Mouse (Mus musculus) midbrain, embryonic 15.5 days (tissue): ENCODE data around the gene Sec14l2. TPM values are rescaled to one million over a fixed set of nuclear protein-coding genes. Genes with fewer than 3 reads are reported as not detected.
A peak's percentile ranks its signal among the peaks of the same experiment; 100 is the strongest.

Experiments
- ATAC-seq: fragments of 200-750 bp; cut with Nextera tagmentation; replicated peaks from 2 replicates; pipeline ENCODE4 v1.8.0; 2017; ENCODE audit warnings: moderate TSS enrichment
- H3K27ac ChIP-seq: fragments of 300-500 bp; sonication (generic); 2 replicates; pipeline ENCODE4 v1.5.1; 2015; ENCODE audit warnings: mild to moderate bottlenecking, inconsistent platforms
- H3K27me3 ChIP-seq: fragments of 300-500 bp; sonication (generic); replicated peaks from 2 replicates; pipeline ENCODE4 v1.6.1; 2015; ENCODE audit warnings: inconsistent platforms
- H3K36me3 ChIP-seq: fragments of 300-500 bp; sonication (generic); replicated peaks from 2 replicates; pipeline ENCODE4 v1.6.1; 2015; ENCODE audit warnings: inconsistent platforms
- H3K4me1 ChIP-seq: fragments of 300-500 bp; sonication (generic); 2 replicates; pipeline ENCODE4 v1.6.1; 2015; ENCODE audit warnings: inconsistent platforms
- H3K4me2 ChIP-seq: fragments of 300-500 bp; sonication (generic); 2 replicates; pipeline ENCODE4 v1.6.1; 2015; ENCODE audit warnings: inconsistent platforms, mild to moderate bottlenecking, moderate library complexity
- H3K4me3 ChIP-seq: fragments of 300-500 bp; sonication (generic); 2 replicates; pipeline ENCODE4 v1.5.1; 2015; ENCODE audit warnings: mild to moderate bottlenecking, inconsistent platforms
- H3K9ac ChIP-seq: fragments of 300-500 bp; sonication (generic); 2 replicates; pipeline ENCODE4 v1.6.1; 2015; ENCODE audit warnings: mild to moderate bottlenecking, inconsistent platforms
- H3K9me3 ChIP-seq: fragments of 300-500 bp; sonication (generic); 2 replicates; pipeline ENCODE4 v1.6.1; 2016; ENCODE audit warnings: inconsistent platforms
- WGBS: fragments of 180-500 bp; shearing (Covaris S2); methylation state at CpG from one replicate; pipeline ENCODE4 v1.1.7; 2015; ENCODE audit warnings: mixed read lengths; 5-methylcytosine and 5-hydroxymethylcytosine counted together
- polyA plus RNA-seq: library from polyadenylated mRNA; unstranded; fragments of >200 nt; fragmentation: Nextera tagmentation; extraction: Ambion mirVana; gene quantifications from 2 replicates; pipeline ENCODE4 v1.2.1, GENCODE M21; 2015

The Sec14l2 gene
- polyA plus RNA-seq, 1 experiment from 2014 or later = 4.0 TPM

DNA sequence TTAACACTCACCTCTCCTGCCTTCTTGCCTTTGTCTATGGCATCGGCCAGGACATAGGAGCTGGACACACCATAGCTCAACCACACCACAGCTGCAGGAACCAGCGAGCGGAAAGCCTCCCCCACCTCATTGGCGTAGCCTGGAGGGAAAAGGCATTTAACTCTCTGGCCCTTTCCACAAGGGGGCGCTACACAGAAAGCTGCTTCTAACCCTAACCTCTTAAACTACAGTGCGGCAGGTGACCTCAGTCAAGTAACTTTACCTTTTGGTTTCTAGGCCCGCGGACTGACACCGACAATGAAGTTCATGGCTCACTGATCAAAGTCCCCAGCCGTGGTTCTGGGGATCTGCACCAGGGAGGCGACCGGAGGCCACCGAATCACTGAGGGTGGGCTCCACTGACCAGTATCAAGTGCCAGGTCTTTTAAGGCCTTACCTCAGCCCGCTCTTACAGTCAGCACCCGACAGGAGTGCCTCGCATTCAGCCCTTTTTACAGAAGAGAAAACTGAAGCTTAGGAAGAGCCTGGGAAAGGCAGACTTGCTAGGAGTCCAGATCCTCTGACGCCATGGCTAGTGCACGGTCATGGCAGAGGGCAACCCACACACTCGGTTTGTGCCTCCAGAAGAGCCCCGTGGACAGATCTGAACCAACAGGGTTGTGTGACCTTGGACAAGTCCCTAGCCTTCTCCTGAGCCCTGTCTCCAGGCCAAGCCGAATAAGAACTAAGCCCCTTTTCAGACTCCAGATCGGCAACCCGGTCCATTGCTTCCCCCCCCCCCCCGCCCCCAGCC, 28.6 kb downstream of the Sec14l2 start:
- Histone ChIP-seq H3K4me2 (peak overlapping the region; percentile 84), H3K4me1 (peaks cover 32% of the 10 kb centered on the region), H3K36me3 (no peaks in the 10 kb centered on the region), H3K27me3 (no peaks in the 10 kb centered on the region), H3K9ac (peak overlapping the region; percentile 51), H3K4me3 (peak overlapping the region; percentile 56), H3K9me3 (no peaks in the 10 kb centered on the region; the same call in 1 of the 2 replicates), H3K27ac (peak overlapping the region; percentile 89)
- WGBS = 4% methylated on average over 23 of the region's 24 CpGs
- ATAC-seq = no peak

DNA sequence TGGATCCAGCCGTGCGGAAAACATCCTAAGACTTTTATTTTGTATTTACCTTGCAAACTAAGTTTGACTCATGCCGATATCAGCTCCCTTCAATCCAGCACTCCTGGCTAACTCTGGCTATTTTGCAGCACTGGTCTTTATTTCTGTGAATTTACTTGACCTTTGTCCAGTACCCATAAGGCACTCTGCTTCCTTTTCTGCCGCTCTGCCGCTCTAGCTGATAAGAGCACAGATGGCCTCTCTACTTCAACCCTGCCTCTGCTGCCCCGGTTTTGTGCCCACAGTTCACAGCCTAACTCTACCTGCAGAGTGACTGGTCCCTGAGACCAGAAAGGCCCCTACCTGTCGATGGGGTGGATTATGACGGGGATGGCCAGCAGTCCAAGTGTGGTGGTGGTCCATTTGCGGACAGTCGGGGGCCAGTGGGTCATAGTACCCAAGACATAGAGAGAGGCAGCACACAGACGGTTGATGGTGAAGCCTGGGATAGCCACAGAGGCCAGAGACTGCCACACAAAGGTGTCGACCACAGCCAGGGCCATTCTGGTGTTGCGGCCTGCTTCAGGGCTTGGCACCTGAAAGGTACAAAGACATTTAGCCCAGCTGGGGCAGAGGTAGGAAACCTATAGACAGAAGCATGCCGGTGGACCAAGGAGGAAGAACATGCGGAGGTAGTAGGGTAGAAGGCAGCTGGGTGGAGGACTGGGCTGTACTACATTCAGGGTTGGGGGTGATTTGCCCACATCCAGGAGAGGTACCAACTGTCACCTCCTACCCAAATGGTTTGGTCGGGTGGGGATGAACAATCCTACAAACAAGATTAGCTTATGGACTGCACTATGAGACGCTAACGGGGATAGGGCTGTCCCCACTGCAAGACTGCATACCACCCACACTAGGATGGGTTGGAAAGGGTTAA, 29.5 kb downstream of the Sec14l2 start:
- no peak overlapping the region for H3K4me3 ChIP-seq
- 86% methylated on average over 18 of the region's 18 CpGs for WGBS
- no peak overlapping the region for H3K9ac ChIP-seq
- H3K27ac ChIP-seq = no peak overlapping the region
- H3K4me1 ChIP-seq = peaks cover 32% of the 10 kb centered on the region
- peak overlapping the region; percentile 84 for H3K4me2 ChIP-seq
- H3K36me3 ChIP-seq = no peaks in the 10 kb centered on the region
- no peaks in the 10 kb centered on the region for H3K27me3 ChIP-seq
- no peaks in the 10 kb centered on the region; the same call in 1 of the 2 replicates for H3K9me3 ChIP-seq
- no peak for ATAC-seq

DNA sequence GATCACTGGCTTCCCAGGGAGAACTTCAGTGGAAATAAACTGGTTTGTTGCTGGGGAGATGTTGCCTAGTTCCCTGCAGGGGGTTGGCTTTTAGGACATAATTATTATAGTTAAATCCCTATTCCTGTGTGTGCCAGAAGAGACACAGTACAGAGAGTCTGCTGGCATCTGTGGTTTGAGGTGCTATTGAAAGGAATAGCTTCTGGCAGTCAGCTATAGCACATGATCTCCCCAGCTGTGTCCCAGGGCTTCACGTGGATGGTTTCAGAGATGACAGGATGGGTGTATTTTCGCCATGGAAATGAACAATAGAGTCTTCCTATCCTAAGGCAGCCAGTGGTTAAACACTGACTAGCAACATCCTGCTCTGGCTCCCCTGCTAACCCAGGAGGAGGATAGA, 35.9 kb downstream of the Sec14l2 start:
- no peak for ATAC-seq
- H3K4me3 ChIP-seq = no peak overlapping the region
- no peaks in the 10 kb centered on the region; the same call in 1 of the 2 replicates for H3K9me3 ChIP-seq
- H3K4me1 ChIP-seq = 0 out of 2 replicates have a peak, but pooled peaks cover 2% of the 10 kb centered on the region
- H3K27ac ChIP-seq = no peak overlapping the region
- H3K9ac ChIP-seq = no peak overlapping the region
- H3K36me3 ChIP-seq = no peaks in the 10 kb centered on the region
- H3K27me3 ChIP-seq = no peaks in the 10 kb centered on the region
- WGBS = 47% methylated on average over 2 of the region's 2 CpGs
- no peak overlapping the region for H3K4me2 ChIP-seq

DNA sequence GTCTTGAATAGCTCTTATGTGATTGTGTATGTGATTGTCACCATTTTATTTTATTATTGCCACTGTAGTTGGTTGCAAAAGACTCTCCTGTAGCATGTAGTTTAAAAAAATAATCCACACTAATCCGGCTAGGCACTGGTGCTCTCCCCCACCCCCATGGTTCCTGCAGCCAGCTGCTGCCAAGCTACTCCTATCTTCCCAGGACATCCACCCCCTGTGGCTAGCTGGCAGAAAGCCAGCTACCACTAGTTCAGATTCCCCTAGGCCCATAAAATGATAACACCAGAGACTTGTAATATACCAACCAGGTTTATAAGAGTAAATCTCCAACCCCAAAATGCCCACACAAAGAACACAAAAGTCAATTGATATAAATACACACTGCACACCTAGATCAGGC, 37.0 kb downstream of the Sec14l2 start:
- Histone ChIP-seq H3K27me3 (no peaks in the 10 kb centered on the region), H3K4me3 (no peak overlapping the region), H3K9ac (no peak overlapping the region), H3K36me3 (no peaks in the 10 kb centered on the region), H3K4me2 (no peak overlapping the region), H3K9me3 (no peaks in the 10 kb centered on the region; the same call in 1 of the 2 replicates), H3K27ac (no peak overlapping the region), H3K4me1 (0 out of 2 replicates have a peak, but pooled peaks cover 2% of the 10 kb centered on the region)
- ATAC-seq = no peak
- WGBS = 19% methylated on average over 1 of the region's 1 CpGs

DNA sequence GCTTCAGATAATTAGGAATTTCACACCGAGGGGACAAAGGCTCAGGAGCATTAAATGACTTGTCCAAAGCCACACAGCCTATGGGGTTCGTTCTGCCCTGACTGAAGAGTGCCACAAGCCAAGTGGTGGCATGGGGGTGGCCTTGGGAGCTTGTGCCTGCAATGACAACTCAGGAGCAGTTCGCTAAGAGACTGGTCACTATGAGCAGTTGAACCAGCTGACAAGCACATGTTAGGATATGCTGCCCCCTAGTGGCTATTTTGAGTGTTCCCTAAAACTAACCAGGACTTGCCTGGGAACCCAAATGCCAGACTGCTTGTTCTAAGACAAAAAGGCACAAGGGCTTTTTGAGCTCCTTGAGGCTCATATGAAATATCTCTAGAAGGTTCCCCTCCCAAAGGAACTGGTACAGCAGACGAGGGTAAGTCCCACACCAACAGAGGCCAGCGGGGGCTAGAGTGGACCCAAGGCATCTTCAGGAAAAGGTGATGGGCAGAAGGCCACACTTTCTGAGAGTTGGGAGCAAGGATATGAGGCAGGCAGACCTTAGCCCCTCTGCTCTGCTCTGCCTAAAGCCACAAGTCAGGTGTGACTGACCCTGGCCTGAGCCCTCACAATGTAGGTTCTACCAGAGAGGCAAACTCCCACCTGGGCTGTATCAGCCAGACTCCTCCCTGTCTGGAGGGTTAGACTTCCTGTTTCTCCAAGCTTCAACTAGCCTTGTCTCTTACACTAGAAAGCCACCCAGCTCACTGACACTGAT, 39.7 kb downstream of the Sec14l2 start:
- Histone ChIP-seq H3K36me3 (no peaks in the 10 kb centered on the region), H3K27ac (no peak overlapping the region), H3K4me2 (no peak overlapping the region), H3K9ac (no peak overlapping the region), H3K4me1 (0 out of 2 replicates have a peak, but pooled peaks cover 2% of the 10 kb centered on the region), H3K9me3 (no peaks in the 10 kb centered on the region), H3K27me3 (0 out of 2 replicates have a peak, but pooled peaks cover 4% of the 10 kb centered on the region), H3K4me3 (no peak overlapping the region)
- 32% methylated on average over 5 of the region's 5 CpGs for WGBS
- peak; percentile 56 for ATAC-seq

DNA sequence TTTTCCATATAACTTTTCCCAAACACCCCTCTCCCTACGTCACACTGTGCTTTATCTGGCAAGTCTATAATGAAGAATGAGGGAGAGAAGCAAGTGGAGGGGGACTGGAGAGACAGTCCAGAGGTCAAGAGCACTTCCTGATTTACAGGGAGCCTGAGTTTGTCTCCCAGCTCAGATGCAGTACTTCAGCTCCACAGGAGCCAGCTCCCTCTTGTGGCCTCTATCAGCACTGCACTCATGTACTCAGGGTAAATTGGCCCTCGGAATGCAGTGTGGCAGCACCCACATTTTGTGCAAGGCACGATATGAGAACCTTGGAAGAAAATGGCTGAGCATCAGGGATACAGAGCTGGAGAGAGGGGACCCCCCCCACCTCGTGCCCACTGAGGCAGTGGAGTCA, 43.0 kb downstream of the Sec14l2 start:
- no peak for ATAC-seq
- no peaks in the 10 kb centered on the region for H3K4me1 ChIP-seq
- 19% methylated on average over 4 of the region's 4 CpGs for WGBS
- no peak overlapping the region for H3K27ac ChIP-seq
- H3K36me3 ChIP-seq = no peaks in the 10 kb centered on the region
- H3K4me3 ChIP-seq = no peak overlapping the region
- 0 out of 2 replicates have a peak, but pooled peaks cover 4% of the 10 kb centered on the region for H3K27me3 ChIP-seq
- H3K9ac ChIP-seq = no peak overlapping the region
- no peak overlapping the region for H3K4me2 ChIP-seq
- H3K9me3 ChIP-seq = no peaks in the 10 kb centered on the region

DNA sequence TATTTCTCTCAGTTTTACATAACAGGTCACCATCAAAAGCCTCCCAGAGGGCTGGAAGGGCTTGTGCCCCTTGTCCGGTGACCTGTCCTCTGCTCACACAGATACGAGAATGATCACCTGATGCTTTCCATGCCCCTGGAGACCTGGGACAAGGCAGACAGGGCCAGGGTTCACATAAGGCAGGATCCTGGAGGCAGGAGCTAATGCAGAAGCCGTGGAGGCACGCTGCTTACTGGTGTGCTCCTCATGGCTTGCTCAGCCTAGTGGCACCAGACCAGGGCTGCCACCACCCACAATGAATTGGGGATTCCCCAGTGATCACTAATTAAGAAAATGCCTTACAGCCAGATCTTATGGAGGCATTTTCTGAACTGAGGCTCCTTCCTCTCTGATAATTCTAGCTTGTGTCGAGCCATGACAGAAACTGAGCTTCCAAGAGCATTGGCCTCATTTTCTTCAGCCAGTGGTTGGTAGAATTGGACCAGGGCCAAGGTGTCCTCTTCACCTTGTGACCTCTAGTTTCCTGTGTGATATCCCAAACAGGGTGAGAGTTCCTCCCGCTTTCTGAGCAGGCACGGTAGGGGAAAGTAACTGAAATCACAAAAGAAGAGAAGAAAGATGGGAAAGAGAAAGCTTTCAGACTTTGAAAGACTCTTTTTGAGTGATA, 44.8 kb downstream of the Sec14l2 start:
- H3K9me3 ChIP-seq = no peaks in the 10 kb centered on the region
- ATAC-seq = no peak
- WGBS = 84% methylated on average over 7 of the region's 7 CpGs

DNA sequence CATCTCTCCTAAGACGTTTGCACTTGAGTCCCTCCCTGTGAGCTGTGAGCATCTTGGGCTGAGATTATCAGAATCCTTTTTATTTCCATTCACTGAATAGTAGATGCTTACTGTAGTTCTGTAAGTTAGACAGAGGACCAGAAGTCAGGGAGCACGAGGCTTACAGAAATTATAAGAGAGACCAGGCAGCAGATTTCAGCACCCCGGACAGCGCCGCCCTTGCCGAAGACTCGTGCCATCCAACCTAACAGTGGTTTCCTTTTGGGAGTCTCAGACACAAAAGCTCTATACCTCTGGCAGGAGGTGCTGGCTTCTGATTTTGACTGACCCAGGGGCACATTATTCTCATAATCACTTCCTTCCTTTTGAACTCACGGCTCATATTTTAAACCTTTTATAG, 46.6 kb downstream of the Sec14l2 start:
- no peak for ATAC-seq
- H3K27me3 ChIP-seq = 0 out of 2 replicates have a peak, but pooled peaks cover 4% of the 10 kb centered on the region
- no peaks in the 10 kb centered on the region for H3K4me1 ChIP-seq
- no peak overlapping the region for H3K9ac ChIP-seq
- H3K36me3 ChIP-seq = no peaks in the 10 kb centered on the region
- WGBS = 17% methylated on average over 8 of the region's 8 CpGs
- no peak overlapping the region for H3K4me3 ChIP-seq
- H3K27ac ChIP-seq = no peak overlapping the region
- H3K4me2 ChIP-seq = no peak overlapping the region
- H3K9me3 ChIP-seq = no peaks in the 10 kb centered on the region

More for the DNA sequence above, 44.8 kb downstream of the Sec14l2 start:
- no peak overlapping the region for H3K27ac ChIP-seq
- H3K27me3 ChIP-seq = 0 out of 2 replicates have a peak, but pooled peaks cover 4% of the 10 kb centered on the region
- no peak overlapping the region for H3K4me3 ChIP-seq
- no peak overlapping the region for H3K4me2 ChIP-seq
- no peaks in the 10 kb centered on the region for H3K4me1 ChIP-seq
- no peaks in the 10 kb centered on the region for H3K36me3 ChIP-seq
- H3K9ac ChIP-seq = no peak overlapping the region

DNA sequence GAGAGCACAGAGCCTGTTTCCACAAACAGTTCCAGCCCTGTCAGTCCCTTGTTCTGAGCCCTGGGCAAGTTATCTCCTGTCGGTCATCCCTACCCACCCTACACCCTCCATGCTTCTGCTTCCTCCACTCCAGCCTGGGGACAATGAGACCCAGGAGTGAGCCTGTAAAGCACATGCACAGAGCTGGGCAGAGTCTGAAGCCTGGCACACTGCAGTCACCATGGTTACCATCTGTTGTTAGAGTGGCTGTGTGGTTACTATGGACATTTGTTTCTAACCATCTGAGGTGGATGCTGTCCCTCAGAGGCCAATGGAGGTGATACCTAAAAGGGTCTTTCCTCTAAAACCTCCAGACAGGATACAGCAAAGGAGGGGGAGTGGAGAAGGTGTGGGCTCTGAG, 53.6 kb downstream of the Sec14l2 start:
- H3K27me3 ChIP-seq = no peaks in the 10 kb centered on the region
- no peaks in the 10 kb centered on the region for H3K36me3 ChIP-seq
- no peak overlapping the region for H3K4me3 ChIP-seq
- H3K4me1 ChIP-seq = no peaks in the 10 kb centered on the region
- H3K9me3 ChIP-seq = no peaks in the 10 kb centered on the region
- peak; percentile 86 for ATAC-seq
- H3K9ac ChIP-seq = no peak overlapping the region
- 59% methylated on average over 1 of the region's 1 CpGs for WGBS
- no peak overlapping the region for H3K27ac ChIP-seq
- H3K4me2 ChIP-seq = no peak overlapping the region

DNA sequence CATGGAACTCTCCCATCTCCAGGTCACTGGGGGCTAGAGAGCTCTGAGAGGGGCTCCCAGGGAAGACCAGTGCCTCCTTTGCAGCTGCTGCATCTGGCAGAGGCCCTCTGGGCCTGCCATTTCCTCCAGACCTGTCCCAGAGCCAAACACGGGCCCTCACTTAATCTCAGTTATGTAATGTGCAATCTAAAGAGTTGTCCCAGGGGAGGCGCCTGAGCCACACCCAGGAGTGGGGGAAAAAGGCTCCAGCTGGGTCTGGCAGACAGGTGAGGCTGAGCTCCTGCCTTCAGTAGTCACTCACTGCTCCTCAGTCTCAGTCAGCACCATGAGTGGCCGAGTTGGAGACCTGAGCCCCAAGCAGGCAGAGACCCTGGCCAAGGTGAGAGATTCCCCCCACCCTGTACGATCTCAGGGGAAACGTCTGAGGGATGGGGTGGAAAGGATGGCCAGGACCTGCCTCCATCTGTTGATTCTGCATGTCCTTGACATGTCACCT, 58.5 kb downstream of the Sec14l2 start, which contains the start of gene Sec14l3:
TSS of gene Sec14l3 (plus strand) at position 215 of the 496 bp plus-strand sequence.
- WGBS = 79% methylated on average over 5 of the region's 5 CpGs
- Histone ChIP-seq H3K4me3 (no peak within 1 kb of the TSS), H3K27ac (no peak within 1 kb of the TSS), H3K4me1 (no peaks in the 10 kb centered on the region), H3K9me3 (no peaks in the 10 kb centered on the region), H3K9ac (no peak within 1 kb of the TSS), H3K27me3 (no peaks in the 10 kb centered on the region), H3K36me3 (no peaks in the 10 kb centered on the region), H3K4me2 (no peak within 1 kb of the TSS)
- ATAC-seq = no peak

DNA sequence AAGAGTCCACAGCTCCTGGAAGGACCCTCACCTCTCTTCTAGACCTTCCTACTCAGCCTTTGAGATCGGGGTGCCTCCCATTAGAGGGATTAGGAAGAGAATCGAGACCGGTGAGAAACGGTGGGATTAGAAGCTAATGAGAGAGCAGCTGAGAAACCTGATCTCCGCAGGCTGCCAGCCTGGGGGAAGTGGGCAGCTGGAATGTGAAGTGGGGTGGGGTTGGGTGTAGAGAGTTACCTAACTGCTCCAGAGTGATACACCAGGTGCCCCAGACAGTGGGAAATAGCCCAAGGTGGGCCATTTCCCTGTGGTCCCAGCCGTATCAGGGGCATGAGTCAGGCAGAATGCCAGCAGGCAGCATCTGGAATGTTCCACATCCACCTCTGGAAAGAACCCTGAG, 60.2 kb downstream of the Sec14l2 start:
- H3K4me2 ChIP-seq = no peak overlapping the region
- ATAC-seq = no peak
- H3K9me3 ChIP-seq = no peaks in the 10 kb centered on the region
- WGBS = 38% methylated on average over 6 of the region's 6 CpGs
- H3K4me1 ChIP-seq = no peaks in the 10 kb centered on the region
- no peak overlapping the region for H3K9ac ChIP-seq
- no peaks in the 10 kb centered on the region for H3K27me3 ChIP-seq
- no peaks in the 10 kb centered on the region for H3K36me3 ChIP-seq
- no peak overlapping the region for H3K27ac ChIP-seq
- H3K4me3 ChIP-seq = no peak overlapping the region
